Mouse (Mus musculus): ENCODE measurements around the gene Celsr2. TPM values are rescaled to one million over a fixed set of nuclear protein-coding genes. Genes with fewer than 3 reads are reported as not detected.
A peak's percentile ranks its signal among the peaks of the same experiment; 100 is the strongest.

Celsr2 gene
- polyA plus RNA-seq, 1 experiment from 2014 or later = 12.2 TPM

- Histone ChIP-seq H3K27ac (peak overlapping the region; percentile 11; the same call in 1 of the 2 replicates), H3K4me3 (replicated peaks) (no peak overlapping the region), H3K9me3 (no peaks in the 10 kb centered on the region), H3K36me3 (peaks cover 61% of the 10 kb centered on the region), H3K4me1 (no peaks in the 10 kb centered on the region), H3K9ac (no peak overlapping the region), H3K27me3 (replicated peaks) (no peaks in the 10 kb centered on the region), H3K4me2 (no peak overlapping the region)
- no peak for ATAC-seq (ENCODE audit: insufficient read depth, low FRiP score, low read depth)
- 64% methylated on average over 18 of the region's 18 CpGs for WGBS
These were observed 18.0 kb upstream of the Celsr2 start for GRCm38 (mm10) chr3:108433188-108433880.

DNA sequence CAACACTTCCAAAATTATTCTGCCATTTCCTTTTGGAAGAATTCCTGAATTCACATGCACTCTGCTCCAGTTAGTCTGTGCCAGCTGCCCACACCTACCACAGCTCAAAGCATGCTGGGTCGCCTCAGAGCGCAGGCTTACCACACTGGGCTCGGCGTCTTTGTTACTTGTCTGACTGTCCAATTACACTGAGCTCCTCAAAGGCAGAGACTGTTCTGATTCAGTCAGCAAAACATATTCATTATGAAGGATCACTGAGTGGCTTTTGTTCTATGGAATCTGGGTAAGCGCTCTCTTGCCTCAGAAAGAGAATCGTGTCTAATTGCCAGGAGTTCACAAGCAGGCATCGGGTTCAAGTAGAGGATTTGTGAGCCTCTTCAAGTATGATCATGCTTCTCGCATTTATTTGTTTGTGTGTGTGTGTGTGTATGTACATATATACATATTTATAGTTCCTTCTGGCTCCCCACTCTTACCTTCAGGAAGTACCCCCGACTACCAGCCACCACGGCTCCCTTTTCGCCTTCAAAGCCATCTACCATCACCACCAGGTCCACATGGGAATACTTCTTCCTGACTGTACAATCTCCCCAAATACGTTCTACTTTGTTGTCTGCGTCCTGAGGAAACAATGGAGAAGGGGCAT is 17.3 kb upstream of the Celsr2 start:
- 89% methylated on average over 13 of the region's 13 CpGs for WGBS
- peaks cover 67% of the 10 kb centered on the region for H3K36me3 ChIP-seq
- H3K4me2 ChIP-seq = no peak overlapping the region
- H3K4me1 ChIP-seq = no peaks in the 10 kb centered on the region
- H3K27ac ChIP-seq = no peak overlapping the region
- H3K9ac ChIP-seq = no peak overlapping the region
- no peak for ATAC-seq (ENCODE audit: insufficient read depth, low FRiP score, low read depth)
- H3K4me3 ChIP-seq (replicated peaks) = no peak overlapping the region
- no peaks in the 10 kb centered on the region for H3K9me3 ChIP-seq
- no peaks in the 10 kb centered on the region for H3K27me3 ChIP-seq (replicated peaks)

DNA sequence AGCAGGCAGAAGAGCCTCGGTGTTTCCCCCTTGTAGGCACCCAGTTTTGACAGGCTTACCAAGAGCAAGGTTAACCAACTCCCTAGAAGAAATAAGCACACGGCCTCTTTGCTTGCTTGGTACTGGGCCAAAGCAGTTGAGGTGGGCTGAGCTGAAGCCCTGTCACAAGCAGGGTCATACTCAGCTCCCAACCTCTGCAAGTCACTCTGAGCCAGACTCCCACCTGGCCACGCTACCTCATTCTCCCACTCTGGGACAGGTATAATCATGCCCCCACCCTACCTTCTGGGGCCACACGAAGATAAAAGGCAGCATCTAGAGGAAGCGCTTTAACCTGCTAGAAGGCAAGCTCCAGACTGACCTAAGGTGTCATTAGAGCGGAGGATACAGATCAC is 10.3 kb upstream of the Celsr2 start:
- WGBS = 79% methylated on average over 6 of the region's 6 CpGs
- H3K27me3 ChIP-seq (replicated peaks) = no peaks in the 10 kb centered on the region
- no peak overlapping the region for H3K4me3 ChIP-seq (replicated peaks)
- H3K4me1 ChIP-seq = peaks cover 23% of the 10 kb centered on the region
- no peak overlapping the region for H3K4me2 ChIP-seq
- ATAC-seq (ENCODE audit: insufficient read depth, low FRiP score, low read depth) = no peak
- peaks cover 41% of the 10 kb centered on the region for H3K36me3 ChIP-seq
- no peaks in the 10 kb centered on the region for H3K9me3 ChIP-seq
- H3K9ac ChIP-seq = no peak overlapping the region
- 0 out of 2 replicates have a peak overlapping the region, but pooled peaks have one; percentile 78 for H3K27ac ChIP-seq

DNA sequence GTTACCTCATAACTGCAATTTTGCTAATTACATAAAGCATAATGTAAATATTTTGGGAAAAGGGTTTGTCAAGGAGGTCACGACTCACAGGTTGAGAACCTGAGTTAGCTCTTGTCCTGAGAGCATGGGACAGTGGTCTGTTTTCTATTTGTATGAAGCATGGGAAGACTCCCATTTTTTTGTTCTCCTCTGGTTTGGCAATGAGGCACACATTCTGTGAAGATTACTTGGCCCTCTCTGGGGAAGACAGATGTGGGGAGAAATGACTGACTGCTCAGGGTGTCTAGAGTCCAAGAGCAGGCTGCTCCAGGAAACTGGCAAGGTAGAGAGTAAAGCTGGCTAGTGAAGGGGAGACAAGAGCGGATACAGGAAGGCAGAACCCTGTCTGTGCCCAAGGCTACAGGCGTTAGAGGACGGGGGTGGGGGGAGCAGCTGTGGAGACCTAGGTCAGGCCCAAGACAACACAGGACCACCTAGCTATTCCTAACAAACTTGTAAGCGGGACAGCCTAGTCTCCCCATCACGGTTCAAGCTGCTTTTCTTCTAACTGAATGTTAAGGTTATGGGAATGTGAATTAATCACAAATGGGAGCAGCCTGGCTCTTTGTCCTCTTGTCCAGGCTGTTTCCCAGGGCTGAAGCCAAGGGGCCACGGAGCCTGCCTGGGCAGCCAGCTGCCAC is 9.7 kb upstream of the Celsr2 start:
- WGBS = 80% methylated on average over 7 of the region's 7 CpGs
- H3K9me3 ChIP-seq = no peaks in the 10 kb centered on the region
- peak overlapping the region; percentile 78; the same call in 1 of the 2 replicates for H3K27ac ChIP-seq

DNA sequence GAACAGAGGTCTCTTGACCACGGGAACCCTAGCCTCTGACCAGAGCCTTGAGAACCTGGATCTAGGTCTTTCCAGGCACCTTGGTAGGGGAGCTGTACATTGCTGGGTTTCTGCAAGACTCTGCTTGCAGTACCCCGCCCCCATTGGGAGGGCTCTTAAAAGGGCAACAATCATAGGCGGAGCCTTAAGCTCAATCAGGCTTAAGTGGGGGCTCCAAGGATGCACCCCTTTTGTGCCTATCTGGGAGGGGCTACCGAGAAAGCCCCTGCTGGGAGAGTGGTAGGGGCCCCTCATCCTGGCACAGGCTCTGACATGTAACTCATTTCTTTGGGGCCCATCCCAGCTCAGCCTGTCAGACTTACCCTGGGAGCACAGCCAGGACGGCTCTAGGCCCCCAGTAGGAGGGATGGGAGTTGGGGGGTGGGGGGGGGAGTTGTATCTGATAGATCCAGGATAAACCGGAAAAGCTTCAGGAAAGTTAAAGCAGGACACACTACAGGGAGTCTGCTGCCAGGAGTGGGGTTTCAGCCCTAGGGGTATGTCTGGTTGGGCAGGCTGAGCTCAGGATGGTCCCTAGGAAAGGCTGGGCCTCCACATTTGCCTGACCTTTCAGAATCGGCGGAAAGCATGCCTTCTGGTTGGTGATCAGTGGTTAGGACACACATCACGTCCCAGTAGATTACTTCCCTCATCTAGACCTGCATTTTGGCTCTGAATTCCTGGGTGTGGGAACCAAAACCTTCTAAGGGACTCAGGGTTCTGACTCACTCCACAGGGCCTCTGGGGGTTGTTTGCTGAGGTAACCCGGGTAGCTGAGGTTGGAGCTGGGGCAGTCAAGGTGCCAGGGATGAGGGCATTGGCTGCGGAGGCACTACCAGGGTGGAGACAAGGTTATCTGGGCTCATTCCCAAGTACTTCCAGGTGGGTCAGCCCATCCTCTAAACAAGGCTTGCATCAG is 8.8 kb upstream of the Celsr2 start:
- no peaks in the 10 kb centered on the region for H3K9me3 ChIP-seq
- 20% methylated on average over 11 of the region's 11 CpGs for WGBS
- peak overlapping the region; percentile 17; the same call in 1 of the 2 replicates for H3K4me3 ChIP-seq (replicated peaks)
- no peak overlapping the region for H3K9ac ChIP-seq
- peaks cover 23% of the 10 kb centered on the region for H3K4me1 ChIP-seq
- ATAC-seq (ENCODE audit: insufficient read depth, low FRiP score, low read depth) = peak; percentile 65
- H3K4me2 ChIP-seq = peak overlapping the region; percentile 49
- H3K27ac ChIP-seq = peak overlapping the region; percentile 78
- peaks cover 33% of the 10 kb centered on the region for H3K36me3 ChIP-seq
- H3K27me3 ChIP-seq (replicated peaks) = no peaks in the 10 kb centered on the region

More for the DNA sequence above, 9.7 kb upstream of the Celsr2 start:
- Histone ChIP-seq H3K9ac (no peak overlapping the region), H3K4me3 (replicated peaks) (no peak overlapping the region), H3K4me1 (peaks cover 23% of the 10 kb centered on the region), H3K36me3 (peaks cover 39% of the 10 kb centered on the region), H3K4me2 (no peak overlapping the region), H3K27me3 (replicated peaks) (no peaks in the 10 kb centered on the region)
- no peak for ATAC-seq (ENCODE audit: insufficient read depth, low FRiP score, low read depth)

DNA sequence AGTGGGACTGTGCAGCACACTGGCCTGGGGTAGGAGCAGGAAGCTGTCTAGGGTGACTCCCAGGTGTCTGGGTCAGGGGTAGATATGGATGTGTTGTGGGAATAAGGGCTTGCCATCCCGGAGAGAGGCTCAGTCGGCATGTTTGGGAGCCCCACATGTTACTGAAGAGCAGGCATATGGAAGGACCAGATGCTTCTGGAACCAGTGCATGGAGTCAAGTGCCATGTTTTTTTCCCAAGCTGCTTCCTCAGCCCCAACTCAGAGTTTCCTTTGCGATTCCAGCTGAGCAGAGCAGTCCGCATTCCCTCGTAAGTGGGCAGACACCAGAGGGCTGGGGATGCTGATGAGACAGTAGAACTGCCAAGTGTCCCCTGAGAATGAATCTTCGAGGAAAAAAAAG is 7.7 kb upstream of the Celsr2 start:
- H3K9ac ChIP-seq = no peak overlapping the region
- no peak overlapping the region for H3K4me2 ChIP-seq
- peaks cover 23% of the 10 kb centered on the region for H3K4me1 ChIP-seq
- H3K4me3 ChIP-seq (replicated peaks) = no peak overlapping the region
- no peak for ATAC-seq (ENCODE audit: insufficient read depth, low FRiP score, low read depth)
- no peak overlapping the region for H3K27ac ChIP-seq
- peaks cover 22% of the 10 kb centered on the region for H3K36me3 ChIP-seq
- H3K27me3 ChIP-seq (replicated peaks) = no peaks in the 10 kb centered on the region
- WGBS = 44% methylated on average over 6 of the region's 6 CpGs
- no peaks in the 10 kb centered on the region for H3K9me3 ChIP-seq

- Histone ChIP-seq H3K36me3 (peaks cover 21% of the 10 kb centered on the region), H3K4me1 (peaks cover 17% of the 10 kb centered on the region), H3K4me3 (replicated peaks) (peak overlapping the region; percentile 82), H3K27me3 (replicated peaks) (0 out of 2 replicates have a peak, but pooled peaks cover 4% of the 10 kb centered on the region), H3K4me2 (peak overlapping the region; percentile 97), H3K9ac (peak overlapping the region; percentile 64), H3K27ac (peak overlapping the region; percentile 73; the same call in 1 of the 2 replicates), H3K9me3 (no peaks in the 10 kb centered on the region)
- WGBS = under 1% methylated on average over 48 of the region's 48 CpGs
- ATAC-seq (ENCODE audit: insufficient read depth, low FRiP score, low read depth) = peak; percentile 70; the same call in 1 of the 2 replicates
These were observed 475 bp upstream of the Celsr2 start for GRCm38 (mm10) chr3:108415831-108416223.

DNA sequence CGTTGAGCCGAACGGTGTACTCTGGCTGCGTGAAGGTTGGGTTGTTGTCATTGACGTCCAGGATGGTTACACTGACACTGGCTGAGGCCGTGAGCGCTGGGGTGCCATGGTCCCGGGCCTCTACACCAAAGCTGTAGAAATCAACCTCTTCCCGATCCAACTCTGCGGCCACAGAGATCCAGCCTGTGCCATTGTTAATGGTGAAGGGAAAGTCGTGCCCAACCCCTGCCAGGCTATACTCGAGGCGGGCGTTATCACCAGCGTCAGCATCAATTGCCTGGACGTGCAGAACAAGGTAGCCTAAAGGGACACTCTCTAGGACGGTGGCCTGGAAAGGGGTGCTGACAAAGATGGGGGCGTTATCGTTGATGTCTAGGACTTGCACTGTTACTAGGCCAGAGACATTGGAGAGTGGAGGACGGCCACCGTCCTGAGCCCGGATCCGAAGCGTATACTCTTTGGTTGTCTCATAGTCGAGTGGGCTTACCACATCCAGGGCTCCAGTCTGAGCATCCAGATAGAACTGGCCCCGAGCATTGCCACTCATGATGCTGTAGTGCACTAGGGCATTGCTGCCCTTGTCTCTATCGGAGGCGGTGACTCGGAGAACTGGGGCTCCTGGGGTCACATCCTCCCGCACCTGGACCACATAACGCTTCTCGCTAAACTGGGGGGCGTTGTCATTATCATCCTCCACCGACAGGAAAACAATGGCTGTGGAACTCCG is 1.6 kb downstream of the Celsr2 start:
- Histone ChIP-seq H3K36me3 (peaks cover 21% of the 10 kb centered on the region), H3K9me3 (no peaks in the 10 kb centered on the region), H3K4me1 (peaks cover 23% of the 10 kb centered on the region), H3K4me2 (no peak overlapping the region), H3K9ac (no peak overlapping the region), H3K27ac (no peak overlapping the region), H3K4me3 (replicated peaks) (no peak overlapping the region), H3K27me3 (replicated peaks) (0 out of 2 replicates have a peak, but pooled peaks cover 4% of the 10 kb centered on the region)
- WGBS = 94% methylated on average over 35 of the region's 35 CpGs
- ATAC-seq (ENCODE audit: insufficient read depth, low FRiP score, low read depth) = no peak

DNA sequence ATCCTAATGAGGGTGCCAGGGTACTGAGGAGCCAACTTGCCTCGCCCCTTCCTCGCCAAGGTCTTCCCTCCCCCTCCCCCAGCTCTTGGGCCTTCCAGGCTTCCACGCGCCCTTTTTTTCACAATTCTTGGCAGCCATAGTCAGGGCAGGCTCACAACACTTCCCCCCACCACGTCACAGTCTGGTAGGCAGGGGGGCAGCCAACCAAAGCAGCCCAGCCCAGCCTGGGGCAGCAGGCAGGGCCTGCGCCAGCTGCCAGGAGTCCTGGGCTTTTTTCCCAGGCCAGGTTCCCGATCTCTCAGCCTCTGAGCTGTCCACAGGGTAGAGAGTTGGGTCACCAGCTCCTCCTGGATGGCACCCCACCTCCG is 3.6 kb downstream of the Celsr2 start:
- H3K4me2 ChIP-seq = peak overlapping the region; percentile 36
- H3K27me3 ChIP-seq (replicated peaks) = 0 out of 2 replicates have a peak, but pooled peaks cover 4% of the 10 kb centered on the region
- no peaks in the 10 kb centered on the region for H3K9me3 ChIP-seq
- peak overlapping the region; percentile 31; the same call in 1 of the 2 replicates for H3K27ac ChIP-seq
- H3K36me3 ChIP-seq = peaks cover 21% of the 10 kb centered on the region
- 69% methylated on average over 6 of the region's 8 CpGs for WGBS
- H3K4me1 ChIP-seq = peaks cover 23% of the 10 kb centered on the region
- H3K9ac ChIP-seq = no peak overlapping the region
- peak overlapping the region; percentile 7; the same call in 1 of the 2 replicates for H3K4me3 ChIP-seq (replicated peaks)
- ATAC-seq (ENCODE audit: insufficient read depth, low FRiP score, low read depth) = peak; percentile 28; the same call in 1 of the 2 replicates

DNA sequence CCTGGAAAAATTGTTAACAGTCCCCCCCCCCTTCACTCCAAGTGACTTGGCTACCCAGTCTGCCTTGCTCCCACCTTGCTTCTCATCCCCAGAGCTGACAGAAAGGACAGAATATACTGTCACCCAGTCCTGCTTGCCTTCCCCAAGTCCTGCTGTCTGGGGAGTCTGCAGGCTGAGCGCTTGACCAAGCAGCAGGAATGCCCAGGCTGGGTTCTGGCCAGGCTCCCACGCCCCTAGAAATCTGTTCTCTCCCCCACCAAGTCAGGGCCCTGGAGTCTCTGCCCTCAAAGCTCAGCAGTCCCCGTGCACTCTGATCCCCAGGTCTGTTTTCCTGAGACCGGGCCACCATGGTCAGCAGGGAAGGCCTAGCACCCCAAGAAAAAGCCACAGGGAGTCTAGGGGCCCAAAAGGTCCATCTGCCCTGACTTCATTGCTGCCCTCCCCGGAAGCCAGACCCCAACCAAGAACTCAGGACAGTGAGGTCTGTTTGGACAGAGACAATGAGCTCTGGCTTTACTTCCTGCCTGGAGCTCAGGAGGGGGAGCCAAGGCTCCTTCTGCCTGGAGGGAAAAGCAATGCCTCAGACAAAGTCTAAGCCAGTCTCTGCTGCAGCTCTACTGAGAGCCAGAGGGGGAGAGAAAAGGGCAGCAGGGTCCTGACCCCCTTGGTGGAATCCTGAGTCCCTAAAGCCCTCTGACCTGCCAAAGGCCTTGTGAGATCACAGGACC is 4.2 kb downstream of the Celsr2 start:
- Histone ChIP-seq H3K9me3 (no peaks in the 10 kb centered on the region), H3K4me1 (peaks cover 23% of the 10 kb centered on the region), H3K9ac (0 out of 2 replicates have a peak overlapping the region, but pooled peaks have one; percentile 12), H3K27ac (peak overlapping the region; percentile 31; the same call in 1 of the 2 replicates), H3K4me2 (peak overlapping the region; percentile 36), H3K27me3 (replicated peaks) (no peaks in the 10 kb centered on the region), H3K4me3 (replicated peaks) (0 out of 2 replicates have a peak overlapping the region, but pooled peaks have one; percentile 7), H3K36me3 (peaks cover 21% of the 10 kb centered on the region)
- no peak for ATAC-seq (ENCODE audit: insufficient read depth, low FRiP score, low read depth)
- WGBS = 53% methylated on average over 5 of the region's 5 CpGs
